Mouse (Mus musculus): ENCODE data around the gene Ccdc57.
"Not testable (repeated sequence)": the region's sequence is repeated elsewhere in the genome, so short reads cannot be mapped to it uniquely, and the experiment has no call there.

Ccdc57 gene

DNA sequence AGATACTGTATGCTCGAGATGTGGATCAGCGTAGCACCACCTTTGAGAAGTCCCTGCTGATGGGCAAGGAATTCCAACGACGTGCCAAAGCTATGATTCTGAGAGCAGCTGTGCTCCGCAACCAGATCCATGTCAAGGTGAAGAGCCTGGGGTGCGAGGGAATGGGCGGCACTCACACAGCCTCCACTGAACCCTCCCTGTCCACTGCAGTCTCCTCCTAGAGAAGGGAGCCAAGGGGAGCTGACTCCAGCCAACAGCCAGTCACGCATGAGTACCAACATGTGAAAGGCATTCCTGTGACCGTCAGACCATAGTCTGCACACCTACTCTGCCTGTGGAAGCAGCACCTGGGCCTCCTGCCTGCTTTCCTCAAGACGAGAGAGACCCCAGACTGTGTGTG, 144.2 kb downstream of the Ccdc57 start:
- DNase-seq (ENCODE audit: low spot score in 2 of 2) = not testable (repeated sequence)

DNA sequence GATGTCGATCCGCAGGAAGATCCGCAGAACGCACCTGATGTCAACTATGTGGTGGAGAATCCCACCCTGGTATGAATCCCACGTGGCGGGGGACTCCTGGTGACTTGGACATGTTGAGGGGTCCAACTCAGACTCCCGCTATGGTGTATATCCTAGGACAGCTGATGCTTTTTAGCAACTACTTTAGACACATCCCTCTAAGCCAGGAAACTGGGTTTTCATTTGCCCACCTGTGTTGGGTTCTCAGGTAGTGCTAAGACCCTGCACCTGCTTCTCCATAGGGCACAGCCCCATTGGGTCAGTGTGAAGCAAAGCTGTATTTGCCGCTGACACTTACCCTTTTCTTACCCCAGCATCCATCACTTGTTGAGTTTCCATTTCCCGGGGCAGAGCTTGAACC, 147.5 kb downstream of the Ccdc57 start:
- DNase-seq (ENCODE audit: low spot score in 2 of 2) = no peak

DNA sequence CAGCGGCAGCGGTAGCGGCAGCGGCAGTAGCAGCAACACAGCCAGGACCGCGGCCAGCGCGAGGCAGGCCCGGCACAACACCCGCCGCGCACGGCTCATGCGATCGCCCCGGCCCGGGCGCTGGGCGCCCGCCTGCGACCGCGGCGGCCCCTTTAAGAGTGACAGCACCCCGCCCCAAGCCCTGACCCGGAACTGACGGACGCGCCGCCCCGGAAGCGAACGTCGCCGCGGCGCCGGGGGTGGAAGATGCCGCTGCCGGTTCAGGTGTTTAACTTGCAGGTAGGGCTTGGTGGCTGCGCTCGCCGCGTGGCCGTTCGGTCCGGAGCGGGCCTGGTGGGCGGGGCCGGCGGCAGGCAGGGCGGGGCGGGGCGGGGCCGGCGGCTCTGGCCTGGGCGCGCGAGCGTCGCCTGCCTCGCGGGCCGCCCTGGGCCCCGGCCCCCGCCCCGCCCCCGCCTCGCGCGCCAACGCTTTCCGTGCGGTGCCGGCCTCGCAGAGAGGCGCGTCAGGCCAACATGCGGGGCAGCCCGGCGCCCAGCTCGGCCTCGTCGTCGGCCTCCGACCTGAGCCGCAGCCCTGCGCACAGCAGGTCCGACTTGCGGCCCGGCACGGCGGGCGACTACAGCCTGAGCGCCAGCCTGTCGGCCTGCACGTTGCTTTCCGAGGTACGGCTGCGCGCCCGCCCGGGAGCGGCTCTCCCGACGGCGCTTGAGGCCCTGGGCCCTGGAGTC, 148.4 kb downstream of the Ccdc57 start, which contains the start of the genes Rfng and Gps1:
Gene Rfng, minus strand, starts transcription at position 144 of the 728 bp plus-strand sequence.
Gene Gps1, plus strand, starts transcription at position 209 of the 728 bp plus-strand sequence.
- peak; percentile 80 to 82 for DNase-seq (ENCODE audit: low spot score in 2 of 2)

DNA sequence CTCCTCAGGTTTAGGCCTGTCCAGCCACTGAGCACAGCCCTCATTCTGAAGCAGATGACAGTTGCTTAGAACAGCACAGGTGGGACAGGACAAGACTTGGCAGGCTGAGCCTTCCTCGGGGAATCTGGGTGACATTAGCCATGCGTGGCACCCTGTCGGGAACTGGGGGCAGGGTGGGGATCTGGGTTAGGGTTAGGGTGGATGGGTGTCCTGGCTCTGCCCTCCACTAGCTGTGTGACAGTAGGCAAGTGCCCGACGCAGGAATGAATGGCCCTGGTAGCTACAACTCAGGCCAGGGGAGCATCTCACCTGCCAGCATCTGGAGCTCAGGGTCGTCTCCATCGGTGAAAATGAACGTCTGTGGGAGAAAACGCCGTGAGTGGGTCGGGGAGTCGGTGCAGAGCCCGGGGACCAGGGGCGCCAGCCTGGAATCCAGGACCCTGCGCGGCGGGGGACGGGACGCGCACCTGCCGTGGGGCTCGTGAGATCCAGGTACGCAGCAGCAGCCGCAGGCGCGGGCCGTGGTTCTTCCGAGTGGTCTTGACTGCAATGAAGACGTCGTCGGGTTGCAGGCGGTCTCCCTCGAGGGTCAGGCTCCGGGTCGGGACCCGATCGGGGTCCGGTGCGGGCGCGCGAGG, 149.1 kb downstream of the Ccdc57 start:
- DNase-seq (ENCODE audit: low spot score in 2 of 2) = peak in 1 of 2 experiments; percentile 34

DNA sequence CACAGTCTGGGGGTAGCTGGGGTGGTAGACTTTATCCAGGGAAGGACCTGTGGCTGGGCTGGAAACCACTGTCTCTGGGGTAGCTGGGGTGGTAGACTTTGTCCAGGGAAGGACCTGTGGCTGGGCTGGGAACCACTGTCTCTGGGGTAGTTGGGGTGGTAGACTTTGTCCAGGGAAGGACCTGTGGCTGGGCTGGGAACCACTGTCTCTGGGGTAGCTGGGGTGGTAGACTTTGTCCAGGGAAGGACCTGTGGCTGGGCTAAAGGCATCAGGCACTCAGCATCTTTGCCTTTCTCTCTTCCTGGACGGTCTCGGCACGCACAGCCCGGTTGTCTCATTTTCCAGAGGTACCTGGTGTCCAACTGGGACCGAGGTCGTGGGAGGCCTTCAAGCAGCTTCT, 151.3 kb downstream of the Ccdc57 start:
- not testable (repeated sequence) for DNase-seq (ENCODE audit: low spot score in 2 of 2)

DNA sequence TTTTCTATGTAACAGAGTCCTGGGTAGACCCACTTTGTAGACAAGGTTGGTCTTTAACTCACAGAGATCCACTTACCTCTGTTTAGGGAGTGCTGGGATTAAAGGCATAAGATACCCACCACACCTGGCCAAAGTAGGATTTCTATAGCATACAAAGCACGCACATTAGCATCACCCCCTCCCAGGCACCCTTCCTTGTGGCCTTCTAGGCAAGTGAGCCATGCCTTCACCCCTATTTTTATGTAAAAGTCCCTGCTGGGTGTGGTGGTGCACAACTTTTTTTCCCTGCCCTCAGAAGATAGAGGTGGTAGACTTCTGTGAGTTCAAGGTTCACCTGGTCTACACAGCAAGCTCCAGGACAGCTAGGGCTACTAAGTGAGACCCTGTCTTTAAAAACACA, 152.8 kb downstream of the Ccdc57 start:
- DNase-seq (ENCODE audit: low spot score in 2 of 2) = no peak

DNA sequence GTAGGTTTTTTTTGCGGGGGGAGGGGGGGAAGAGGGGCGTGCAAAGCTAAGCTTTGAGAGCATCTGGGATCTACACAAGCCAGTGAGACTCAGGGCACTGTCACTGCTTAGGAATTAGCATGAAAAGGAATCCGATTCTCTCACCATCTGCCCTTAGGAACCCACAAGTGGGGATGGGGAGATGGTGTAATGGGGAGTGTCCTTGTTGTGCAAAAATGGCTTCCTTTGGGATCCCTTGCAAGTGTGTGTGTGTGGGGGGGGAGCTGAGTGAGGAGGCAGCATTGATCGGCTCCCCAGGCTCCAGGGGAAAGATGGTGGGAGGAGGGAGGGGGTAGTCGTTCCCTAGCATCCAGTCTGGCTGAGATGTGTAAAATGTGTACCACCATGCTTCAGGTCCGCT, 155.5 kb downstream of the Ccdc57 start:
- no peak for DNase-seq (ENCODE audit: low spot score in 2 of 2)
